ENCODE assay signal across 15 mouse cellular contexts in the genomic region with DNA sequence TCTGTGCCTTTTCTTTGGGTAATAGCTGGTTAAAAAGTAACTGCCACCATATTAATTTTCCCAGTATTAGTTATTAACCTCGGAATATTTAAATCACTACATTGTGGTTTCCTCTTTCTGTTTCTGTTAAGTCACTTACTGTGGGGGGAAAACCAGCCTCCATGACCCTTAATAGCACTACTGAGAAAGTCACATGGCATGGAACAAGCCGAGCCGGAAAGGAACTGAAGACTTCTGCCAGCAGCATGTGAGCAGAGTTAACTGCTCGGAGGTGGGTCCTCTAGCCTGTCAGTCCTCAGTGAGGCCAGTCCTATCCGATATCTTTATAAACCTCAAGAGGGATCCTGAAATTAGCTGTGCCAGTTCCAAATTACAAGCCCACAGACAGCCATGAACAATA.
DNase-seq lines count a peak whose midpoint lies in the region; ATAC-seq and TF ChIP-seq lines count a peak whose summit lies in the region.
"Had no signal": no experiment of that assay in that cellular context is flagged by ENCODE, and none has a peak within 500 bp of the region (broad histone marks: within the 10 kb centered on the region; RNA-seq: fewer than 3 reads in every experiment).

No protein-coding gene starts in this region.

- H3K36me3 ChIP-seq in embryonic facial prominence, embryonic 14.5 days (ENCODE audit: control insufficient read depth, insufficient read depth, low read length): no peaks in the 10 kb centered on the region
- no peaks in the 10 kb centered on the region for H3K36me3 ChIP-seq in embryonic facial prominence, embryonic 10.5 days (replicated peaks)
- no peaks in the 10 kb centered on the region for H3K36me3 ChIP-seq in liver, embryonic 14.5 days (replicated peaks; ENCODE audit: control insufficient read depth, insufficient read depth, low read depth)
- no peaks in the 10 kb centered on the region for H3K36me3 ChIP-seq in liver, embryonic 12.5 days
- H3K36me3 ChIP-seq in kidney, embryonic 15.5 days: no peaks in the 10 kb centered on the region
- no peaks in the 10 kb centered on the region for H3K36me3 ChIP-seq in hindbrain, embryonic 11.5 days (ENCODE audit: control insufficient read depth, insufficient read depth, low read length)
- H3K36me3 ChIP-seq: embryonic facial prominence, embryonic 12.5 days; heart, embryonic 15.5 days; neural tube, embryonic 12.5 days had no signal

- no peak for TF ChIP-seq CTCF in liver, embryonic 14.5 days (IDR thresholded peaks at IDR 0.05; ENCODE audit: low read depth)

- peak; percentile 38 for DNase-seq in embryonic facial prominence, embryonic 14.5 days (ENCODE audit: low spot score)
- no peak for DNase-seq in embryonic facial prominence, embryonic 10.5 days (ENCODE audit: low spot score)
- DNase-seq in liver, embryonic 14.5 days (ENCODE audit: low read depth in 3 of 3, low spot score in 3 of 3): no peak
- no peak for DNase-seq in hindbrain, embryonic 11.5 days (ENCODE audit: low spot score)
- DNase-seq in urinary bladder, adult 2 months (ENCODE audit: low spot score): no peak
- DNase-seq: cerebellum, adult 9-11 months; lung, postnatal 14 days; midbrain, embryonic 14.5 days; thymus, adult 18-20 months had no signal

- no peak overlapping the region for H3K27ac ChIP-seq in embryonic facial prominence, embryonic 14.5 days (replicated peaks; ENCODE audit: low read depth, low read length)
- no peak overlapping the region for H3K27ac ChIP-seq in embryonic facial prominence, embryonic 10.5 days (replicated peaks)
- no peak overlapping the region for H3K27ac ChIP-seq in liver, embryonic 14.5 days
- H3K27ac ChIP-seq in liver, embryonic 12.5 days: no peak overlapping the region
- no peak overlapping the region for H3K27ac ChIP-seq in kidney, embryonic 15.5 days
- no peak overlapping the region for H3K27ac ChIP-seq in hindbrain, embryonic 11.5 days (ENCODE audit: low read depth, low read length)
- H3K27ac ChIP-seq: embryonic facial prominence, embryonic 12.5 days; heart, embryonic 15.5 days; neural tube, embryonic 12.5 days had no signal

- TF ChIP-seq EP300 in liver, embryonic 14.5 days (IDR thresholded peaks at IDR 0.05; ENCODE audit: low read depth): no peak

- ATAC-seq in embryonic facial prominence, embryonic 14.5 days (ENCODE audit: low read depth): no peak
- 0 out of 2 replicates have a peak, but pooled peaks have one; percentile 23 for ATAC-seq in liver, embryonic 14.5 days (ENCODE audit: insufficient read depth)
- no peak for ATAC-seq in liver, embryonic 12.5 days
- ATAC-seq in kidney, embryonic 15.5 days (replicated peaks; ENCODE audit: low FRiP score): peak; percentile 49; the same call in 1 of the 2 replicates
- ATAC-seq in megakaryocyte, adult 5-6 weeks (ENCODE audit: poor library complexity, severe bottlenecking): 0 out of 2 replicates have a peak, but pooled peaks have one; percentile 38
- no peak for ATAC-seq in hindbrain, embryonic 11.5 days (ENCODE audit: low FRiP score)

- no peak overlapping the region for H3K9ac ChIP-seq in embryonic facial prominence, embryonic 14.5 days (ENCODE audit: low read depth, low read length)
- no peak overlapping the region for H3K9ac ChIP-seq in liver, embryonic 14.5 days (replicated peaks)
- no peak overlapping the region for H3K9ac ChIP-seq in liver, embryonic 12.5 days
- H3K9ac ChIP-seq in kidney, embryonic 15.5 days: no peak overlapping the region
- H3K9ac ChIP-seq in hindbrain, embryonic 11.5 days (ENCODE audit: low read depth, low read length): no peak overlapping the region
- H3K9ac ChIP-seq: embryonic facial prominence, embryonic 12.5 days; heart, embryonic 15.5 days; neural tube, embryonic 12.5 days had no signal

- WGBS in embryonic facial prominence, embryonic 14.5 days: 42% methylated on average over 5 of the region's 5 CpGs
- WGBS in embryonic facial prominence, embryonic 10.5 days: 80% methylated on average over 5 of the region's 5 CpGs
- WGBS in liver, embryonic 14.5 days (ENCODE audit: insufficient replicate concordance): 47% methylated on average over 5 of the region's 5 CpGs
- 56% methylated on average over 5 of the region's 5 CpGs for WGBS in liver, embryonic 12.5 days (ENCODE audit: insufficient replicate concordance)
- WGBS in kidney, embryonic 15.5 days: 52% methylated on average over 5 of the region's 5 CpGs
- WGBS in hindbrain, embryonic 11.5 days: 76% methylated on average over 5 of the region's 5 CpGs

- no peak overlapping the region for H3K4me3 ChIP-seq in embryonic facial prominence, embryonic 14.5 days (ENCODE audit: low read depth, low read length)
- no peak overlapping the region for H3K4me3 ChIP-seq in embryonic facial prominence, embryonic 10.5 days
- no peak overlapping the region for H3K4me3 ChIP-seq in liver, embryonic 14.5 days (ENCODE audit: insufficient read depth in 1 of 2, low read depth in 2 of 2, low read length in 2 of 2)
- H3K4me3 ChIP-seq in liver, embryonic 12.5 days: no peak overlapping the region
- no peak overlapping the region for H3K4me3 ChIP-seq in kidney, embryonic 15.5 days (replicated peaks)
- no peak overlapping the region for H3K4me3 ChIP-seq in hindbrain, embryonic 11.5 days (ENCODE audit: low read depth, low read length)
- H3K4me3 ChIP-seq: embryonic facial prominence, embryonic 12.5 days; heart, embryonic 15.5 days; neural tube, embryonic 12.5 days had no signal

- H3K4me2 ChIP-seq in embryonic facial prominence, embryonic 14.5 days (ENCODE audit: low read depth, low read length): no peak overlapping the region
- H3K4me2 ChIP-seq in liver, embryonic 14.5 days (ENCODE audit: low read depth): no peak overlapping the region
- H3K4me2 ChIP-seq in liver, embryonic 12.5 days: no peak overlapping the region
- no peak overlapping the region for H3K4me2 ChIP-seq in kidney, embryonic 15.5 days
- no peak overlapping the region for H3K4me2 ChIP-seq in hindbrain, embryonic 11.5 days (replicated peaks; ENCODE audit: low read depth, low read length)
- H3K4me2 ChIP-seq: embryonic facial prominence, embryonic 12.5 days; heart, embryonic 15.5 days; neural tube, embryonic 12.5 days had no signal

- no peaks in the 10 kb centered on the region for H3K9me3 ChIP-seq in embryonic facial prominence, embryonic 14.5 days (ENCODE audit: control insufficient read depth, low read length)
- H3K9me3 ChIP-seq in embryonic facial prominence, embryonic 10.5 days: no peaks in the 10 kb centered on the region
- no peaks in the 10 kb centered on the region for H3K9me3 ChIP-seq in liver, embryonic 14.5 days (ENCODE audit: control insufficient read depth, low read length)
- H3K9me3 ChIP-seq in liver, embryonic 12.5 days (replicated peaks): no peaks in the 10 kb centered on the region
- H3K9me3 ChIP-seq in kidney, embryonic 15.5 days (replicated peaks): no peaks in the 10 kb centered on the region
- no peaks in the 10 kb centered on the region for H3K9me3 ChIP-seq in hindbrain, embryonic 11.5 days (ENCODE audit: control insufficient read depth, low read length)
- H3K9me3 ChIP-seq: embryonic facial prominence, embryonic 12.5 days; heart, embryonic 15.5 days; neural tube, embryonic 12.5 days had no signal

- no peaks in the 10 kb centered on the region for H3K27me3 ChIP-seq in embryonic facial prominence, embryonic 14.5 days (replicated peaks; ENCODE audit: control insufficient read depth, insufficient read depth, low read length)
- H3K27me3 ChIP-seq in embryonic facial prominence, embryonic 10.5 days (replicated peaks; ENCODE audit: low read depth, poor library complexity, severe bottlenecking): no peaks in the 10 kb centered on the region
- H3K27me3 ChIP-seq in liver, embryonic 14.5 days (ENCODE audit: control insufficient read depth, insufficient read depth, low read length): no peaks in the 10 kb centered on the region
- H3K27me3 ChIP-seq in liver, embryonic 12.5 days (replicated peaks): no peaks in the 10 kb centered on the region
- no peaks in the 10 kb centered on the region for H3K27me3 ChIP-seq in kidney, embryonic 15.5 days
- H3K27me3 ChIP-seq in hindbrain, embryonic 11.5 days (ENCODE audit: control insufficient read depth, insufficient read depth, low read length): no peaks in the 10 kb centered on the region
- H3K27me3 ChIP-seq: embryonic facial prominence, embryonic 12.5 days; heart, embryonic 15.5 days; neural tube, embryonic 12.5 days had no signal

- H3K4me1 ChIP-seq in embryonic facial prominence, embryonic 14.5 days (ENCODE audit: control insufficient read depth, insufficient read depth, low read length): no peaks in the 10 kb centered on the region
- no peaks in the 10 kb centered on the region for H3K4me1 ChIP-seq in embryonic facial prominence, embryonic 10.5 days
- H3K4me1 ChIP-seq in liver, embryonic 14.5 days (replicated peaks; ENCODE audit: control insufficient read depth in 2 of 2, insufficient read depth in 2 of 2, low read length in 1 of 2): no peaks in the 10 kb centered on the region
- no peaks in the 10 kb centered on the region for H3K4me1 ChIP-seq in liver, embryonic 12.5 days
- H3K4me1 ChIP-seq in kidney, embryonic 15.5 days: no peaks in the 10 kb centered on the region
- no peaks in the 10 kb centered on the region for H3K4me1 ChIP-seq in hindbrain, embryonic 11.5 days (replicated peaks; ENCODE audit: control insufficient read depth, insufficient read depth, low read length)
- H3K4me1 ChIP-seq: embryonic facial prominence, embryonic 12.5 days; heart, embryonic 15.5 days; neural tube, embryonic 12.5 days had no signal

Comparison
In these comparisons a context has a peak if more than half of its experiments do, and no peak if none do; other contexts are left out.
1. ATAC-seq: peak in liver, embryonic 14.5 days (single experiment), kidney, embryonic 15.5 days (single experiment) and megakaryocyte, adult 5-6 weeks (single experiment); none in embryonic facial prominence, embryonic 14.5 days (single experiment), liver, embryonic 12.5 days (single experiment) and hindbrain, embryonic 11.5 days (single experiment).